In genomic region chr8:87199461-87200131, GRCm38 (mm10) we compare ENCODE assay signal across 9 mouse cellular contexts.
DNase-seq lines count a peak whose midpoint lies in the region; ATAC-seq and TF ChIP-seq lines count a peak whose summit lies in the region.
"Had no signal": no experiment of that assay in that cellular context is flagged by ENCODE, and none has a peak within 500 bp of the region (broad histone marks: within the 10 kb centered on the region; RNA-seq: fewer than 3 reads in every experiment).

No protein-coding gene starts in this region.

- no peak overlapping the region for H3K4me3 ChIP-seq in forebrain, embryonic 13.5 days
- H3K4me3 ChIP-seq in limb, embryonic 14.5 days (replicated peaks; ENCODE audit: low read length), result no peak overlapping the region

- no peak overlapping the region for H3K27ac ChIP-seq in forebrain, embryonic 13.5 days
- H3K27ac ChIP-seq in limb, embryonic 14.5 days (replicated peaks; ENCODE audit: low read depth, low read length), result no peak overlapping the region

- peak overlapping the region; percentile 32 for H3K4me2 ChIP-seq in forebrain, embryonic 13.5 days
- H3K4me2 ChIP-seq in limb, embryonic 14.5 days (replicated peaks; ENCODE audit: low read depth, low read length, severe bottlenecking), result peak overlapping the region; percentile 13; the same call in 1 of the 2 replicates

- no peak for TF ChIP-seq POLR2A in limb, embryonic 14.5 days (IDR thresholded peaks at IDR 0.05; ENCODE audit: borderline replicate concordance, extremely low read depth, insufficient read depth, insufficient read length)

- H3K4me1 ChIP-seq in forebrain, embryonic 13.5 days, result peaks cover 27% of the 10 kb centered on the region
- peaks cover 21% of the 10 kb centered on the region for H3K4me1 ChIP-seq in limb, embryonic 14.5 days (ENCODE audit: control insufficient read depth, insufficient read depth, low read length)

- no peak overlapping the region for H3K9ac ChIP-seq in forebrain, embryonic 13.5 days
- no peak overlapping the region for H3K9ac ChIP-seq in limb, embryonic 14.5 days (ENCODE audit: low read depth, low read length, severe bottlenecking)

- 1% methylated on average over 8 of the region's 8 CpGs for WGBS in forebrain, embryonic 13.5 days
- 2% methylated on average over 8 of the region's 8 CpGs for WGBS in limb, embryonic 14.5 days

- peak; percentile 55 for ATAC-seq in forebrain, embryonic 13.5 days
- peak; percentile 37; the same call in 1 of the 2 replicates for ATAC-seq in limb, embryonic 14.5 days (ENCODE audit: low FRiP score, low read depth)

- peaks cover 16% of the 10 kb centered on the region; the same call in 1 of the 2 replicates for H3K27me3 ChIP-seq in forebrain, embryonic 13.5 days
- H3K27me3 ChIP-seq in limb, embryonic 14.5 days (ENCODE audit: control insufficient read depth, insufficient read depth, low read length), result no peaks in the 10 kb centered on the region

- peak; percentile 55 to 69 for DNase-seq in cerebellum, postnatal 10 days
- no peak for DNase-seq in cerebellum, adult 11 months
- DNase-seq in 3T3-L1 (ENCODE audit: low read depth, low spot score), result peak; percentile 34
- peak; percentile 22 for DNase-seq in limb, embryonic 14.5 days (ENCODE audit: low spot score)
- no peak for DNase-seq in right cerebral cortex, postnatal 25 days
- no peak for DNase-seq in ovary, postnatal 10 days (ENCODE audit: low spot score)
- no peak for DNase-seq in thymus, postnatal 0 days (ENCODE audit: low spot score)
- DNase-seq: B cell, adult 2 months had no signal

- H3K36me3 ChIP-seq in forebrain, embryonic 13.5 days (ENCODE audit: poor library complexity, severe bottlenecking), result no peaks in the 10 kb centered on the region
- H3K36me3 ChIP-seq in limb, embryonic 14.5 days (ENCODE audit: control insufficient read depth, insufficient read depth, low read length), result no peaks in the 10 kb centered on the region

- no peaks in the 10 kb centered on the region for H3K9me3 ChIP-seq in forebrain, embryonic 13.5 days (replicated peaks)
- no peaks in the 10 kb centered on the region for H3K9me3 ChIP-seq in limb, embryonic 14.5 days (ENCODE audit: control insufficient read depth, low read length)

Comparison
In these comparisons a context has a peak if more than half of its experiments do, and no peak if none do; other contexts are left out.
1. DNase-seq: peak in cerebellum, postnatal 10 days (2 of 2), 3T3-L1 (single experiment) and limb, embryonic 14.5 days (single experiment); none in cerebellum, adult 11 months (single experiment), right cerebral cortex, postnatal 25 days (single experiment), ovary, postnatal 10 days (single experiment) and thymus, postnatal 0 days (single experiment).